Mouse (Mus musculus): ENCODE data around the gene Ufsp2.

- TF ChIP-seq CTCF (IDR thresholded peaks at IDR 0.05; ENCODE audit: low read depth, low read length): no peak
- TF ChIP-seq GATA2 (IDR thresholded peaks at IDR 0.05; ENCODE audit: borderline replicate concordance, low read depth, low read length): no peak
Measured at GRCm38 (mm10) chr8:46010306-46010705, 35.0 kb downstream of the Ufsp2 start.

Measured in G1E (cell line).